Mouse (Mus musculus) lung, postnatal 0 days (tissue): ENCODE results near the gene Dclk1.

ENCODE experiments used
- CTCF ChIP-seq: IDR thresholded peaks from 2 replicates; pipeline ENCODE4 v1.5.1; 2016; ENCODE audit warnings: antibody characterized with exemption, mild to moderate bottlenecking
- EP300 ChIP-seq: IDR thresholded peaks from 2 replicates; pipeline ENCODE4 v1.6.1; 2016; ENCODE audit warnings: antibody characterized with exemption, mild to moderate bottlenecking, control low read depth

- TF ChIP-seq CTCF: no peak
- TF ChIP-seq EP300: no peak
These were observed 37.8 kb downstream of the Dclk1 start for GRCm38 (mm10) chr3:55279923-55280322.
